Mouse (Mus musculus) spleen, postnatal 0 days (tissue): ENCODE measurements around the gene Errfi1. TPM values are rescaled to one million over a fixed set of nuclear protein-coding genes. Genes with fewer than 3 reads are reported as not detected.

ENCODE experiments used
- polyA plus RNA-seq: library from polyadenylated mRNA; unstranded; fragments of >200 nt; fragmentation: Nextera tagmentation; extraction: Ambion mirVana; gene quantifications from 2 replicates; pipeline ENCODE4 v1.2.1, GENCODE M21; 2015

Gene Errfi1
- polyA plus RNA-seq, result 5.7 and 7.0 TPM in 2 replicates

DNA sequence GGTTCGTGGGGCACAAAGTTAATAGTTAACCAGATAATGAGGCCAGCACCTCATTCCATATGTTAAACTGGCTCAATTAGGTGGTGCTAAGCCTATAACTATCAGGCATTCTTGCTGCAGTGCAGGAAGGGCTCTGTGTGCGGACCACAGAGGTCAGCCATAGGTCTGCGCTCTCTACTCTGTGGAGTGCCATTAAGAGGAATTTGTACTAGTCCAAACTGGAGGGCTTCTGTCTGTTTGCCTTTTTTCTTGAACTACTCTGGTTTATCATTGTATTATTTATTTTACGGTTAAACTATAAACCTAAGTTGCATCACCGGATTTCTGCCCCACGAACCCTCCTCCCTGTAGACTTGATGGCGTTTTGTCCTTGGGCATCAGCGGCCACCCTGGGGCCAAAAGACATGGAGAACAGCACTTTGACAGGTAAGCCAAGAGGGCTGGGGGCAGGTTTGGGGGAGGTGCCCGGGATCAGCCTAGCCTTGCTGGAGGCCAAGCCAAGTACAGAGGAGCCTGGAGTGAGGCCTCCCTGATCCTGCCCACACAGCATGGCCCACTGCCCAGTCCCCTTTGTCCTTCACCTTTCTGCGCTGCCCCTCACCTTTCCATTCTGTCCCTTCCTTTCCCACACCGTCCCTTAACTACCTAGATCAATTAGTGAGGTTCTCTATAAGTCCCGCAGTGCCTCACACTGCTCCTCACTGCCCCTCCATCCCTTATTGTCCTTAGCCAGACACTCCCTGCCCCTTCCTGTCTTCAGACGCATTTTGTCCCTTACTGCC lies at the start of gene Errfi1:
Errfi1 (plus strand) TSS at position 240 of the 782 bp plus-strand sequence.

DNA sequence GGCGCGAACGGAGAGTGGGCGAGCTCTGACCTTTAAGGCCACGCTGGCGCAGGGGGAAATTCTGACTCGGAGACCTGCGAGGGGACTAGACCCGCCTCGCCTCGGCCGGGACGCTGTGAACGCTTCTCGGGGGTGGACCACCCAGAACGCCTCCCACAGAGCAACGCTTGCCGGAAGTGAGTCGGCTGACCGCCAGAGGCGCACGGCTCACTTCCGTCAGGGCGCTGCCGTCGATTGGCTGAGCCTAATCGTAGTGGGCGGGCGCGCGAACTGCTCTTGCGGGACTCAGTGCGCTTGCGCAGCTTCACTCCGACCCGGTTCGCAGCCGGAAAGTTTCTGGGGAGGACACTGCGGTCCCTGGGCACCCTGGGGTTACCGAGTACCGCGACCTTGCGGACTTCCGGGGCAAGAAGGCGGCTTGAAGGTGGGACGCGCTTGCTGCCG lies 60.6 kb downstream of the Errfi1 start, which contains the start of the genes Park7 and Tnfrsf9:
Park7 (minus strand) TSS at position 148 of the 444 bp plus-strand sequence.
Tnfrsf9 (plus strand) TSS at position 273 of the 444 bp plus-strand sequence.

Other genes starting within 250 kb of the Errfi1 start
- gene Slc45a1, start 201.7 kb upstream of the Errfi1 start, polyA plus RNA-seq, result not detected in 2 replicates
- 285 and 287 TPM in 2 replicates for gene Park7, start 60.5 kb downstream of the Errfi1 start, polyA plus RNA-seq
- 0.64 and 0.72 TPM in 2 replicates for gene Tnfrsf9, start 60.6 kb downstream of the Errfi1 start, polyA plus RNA-seq
- gene Uts2, start 143.2 kb downstream of the Errfi1 start, polyA plus RNA-seq, result not detected in 2 replicates
- gene Per3, start 190.7 kb downstream of the Errfi1 start, polyA plus RNA-seq, result 4.4 and 5.9 TPM in 2 replicates
- 52.5 and 58.3 TPM in 2 replicates for gene Vamp3, start 204.0 kb downstream of the Errfi1 start, polyA plus RNA-seq
- gene Gm13090, start 235.7 kb downstream of the Errfi1 start, polyA plus RNA-seq, result not detected in 2 replicates